Mouse (Mus musculus) c-Kit-negative CD71-positive TER-119-positive erythroid progenitor cells, embryonic 14.5 days (primary cell): Measurements from ENCODE around the gene Trim31.
A peak's percentile ranks its signal among the peaks of the same experiment; 100 is the strongest.

Experiments
- DNase-seq: peaks from one replicate; pipeline ENCODE4 v3.0.0-alpha.2; 2013; ENCODE audit warnings: low read depth, low spot score

Gene Trim31

GRCm38 (mm10) chr17:36896583-36896982 is 1.3 kb upstream of the Trim31 start:
- DNase-seq = peak; percentile 52

- DNase-seq = no peak
Observed at GRCm38 (mm10) chr17:36897065-36897464, 853 bp upstream of the Trim31 start.

- no peak for DNase-seq
Observed at GRCm38 (mm10) chr17:36899376-36899775, 1.5 kb downstream of the Trim31 start.

- no peak for DNase-seq
Observed at GRCm38 (mm10) chr17:36900001-36900400, 2.1 kb downstream of the Trim31 start.

GRCm38 (mm10) chr17:36900691-36901090 is 2.8 kb downstream of the Trim31 start:
- no peak for DNase-seq

GRCm38 (mm10) chr17:36903651-36904050 is 5.7 kb downstream of the Trim31 start:
- no peak for DNase-seq

GRCm38 (mm10) chr17:36908235-36908634 is 10.3 kb downstream of the Trim31 start:
- no peak for DNase-seq

- DNase-seq = no peak
Observed at GRCm38 (mm10) chr17:36909802-36910201, 11.9 kb downstream of the Trim31 start.

- no peak for DNase-seq
Observed at GRCm38 (mm10) chr17:36912031-36912430, 14.1 kb downstream of the Trim31 start.

GRCm38 (mm10) chr17:36914108-36914507 is 16.2 kb downstream of the Trim31 start:
- peak; percentile 61 for DNase-seq

- peak; percentile 39 for DNase-seq
Observed at GRCm38 (mm10) chr17:36915076-36915475, 17.2 kb downstream of the Trim31 start.

GRCm38 (mm10) chr17:36920239-36920638 is 22.3 kb downstream of the Trim31 start:
- no peak for DNase-seq

GRCm38 (mm10) chr17:36922715-36923114 is 24.8 kb downstream of the Trim31 start:
- no peak for DNase-seq

GRCm38 (mm10) chr17:36923491-36923890 is 25.6 kb downstream of the Trim31 start:
- no peak for DNase-seq

GRCm38 (mm10) chr17:36927496-36928120 is 29.7 kb downstream of the Trim31 start:
- DNase-seq = no peak

GRCm38 (mm10) chr17:36929236-36929932 is 31.5 kb downstream of the Trim31 start:
- no peak for DNase-seq

GRCm38 (mm10) chr17:36930233-36930632 is 32.3 kb downstream of the Trim31 start:
- DNase-seq = no peak

- DNase-seq = no peak
Observed at GRCm38 (mm10) chr17:36931130-36931529, 33.2 kb downstream of the Trim31 start.

GRCm38 (mm10) chr17:36931806-36932205 is 33.9 kb downstream of the Trim31 start:
- DNase-seq = no peak

GRCm38 (mm10) chr17:36938056-36938455 is 40.1 kb downstream of the Trim31 start:
- DNase-seq = no peak

GRCm38 (mm10) chr17:36942391-36942790 is 44.5 kb downstream of the Trim31 start:
- no peak for DNase-seq

GRCm38 (mm10) chr17:36942791-36943471 is 45.0 kb downstream of the Trim31 start, which contains the start of gene Rnf39:
Gene Rnf39, plus strand, starts transcription at chr17:36942918.
- no peak for DNase-seq

- DNase-seq = no peak
Observed at GRCm38 (mm10) chr17:36943691-36944090, 45.8 kb downstream of the Trim31 start.
